Mouse (Mus musculus) kidney, embryonic 14.5 days (tissue): ENCODE results near the gene Cpt1c. TPM values are rescaled to one million over a fixed set of nuclear protein-coding genes. Genes with fewer than 3 reads are reported as not detected.
A peak's percentile ranks its signal among the peaks of the same experiment; 100 is the strongest.
"Not testable (repeated sequence)": the region's sequence is repeated elsewhere in the genome, so short reads cannot be mapped to it uniquely, and the experiment has no call there.

ENCODE experiments used
- ATAC-seq: fragments of 200-750 bp; cut with Nextera tagmentation; 2 replicates; pipeline ENCODE4 v1.8.0; 2017; ENCODE audit warnings: moderate number of reproducible peaks, mild to moderate bottlenecking, moderate TSS enrichment, moderate library complexity; ENCODE audit not compliant: low FRiP score, low TSS enrichment
- H3K27ac ChIP-seq: fragments of 300-500 bp; sonication (generic); 2 replicates; pipeline ENCODE4 v1.5.1; 2014; ENCODE audit warnings: low read depth, mild to moderate bottlenecking, low read length, moderate library complexity, mixed read lengths
- H3K27me3 ChIP-seq: fragments of 300-500 bp; sonication (generic); 2 replicates; pipeline ENCODE4 v1.6.1; 2014; ENCODE audit warnings: mild to moderate bottlenecking, low read length; ENCODE audit not compliant: control insufficient read depth, insufficient read depth
- H3K36me3 ChIP-seq: fragments of 300-500 bp; sonication (generic); 2 replicates; pipeline ENCODE4 v1.6.1; 2014; ENCODE audit warnings: low read length, mixed read lengths; ENCODE audit not compliant: control insufficient read depth, insufficient read depth
- H3K4me1 ChIP-seq: fragments of 300-500 bp; sonication (generic); 2 replicates; pipeline ENCODE4 v1.6.1; 2014; ENCODE audit warnings: low read length, mixed read lengths; ENCODE audit not compliant: control insufficient read depth, insufficient read depth
- H3K4me2 ChIP-seq: fragments of 300-500 bp; sonication (generic); replicated peaks from 2 replicates; pipeline ENCODE4 v1.6.1; 2014; ENCODE audit warnings: low read depth, mild to moderate bottlenecking, low read length
- H3K4me3 ChIP-seq: fragments of 300-500 bp; sonication (generic); 2 replicates; pipeline ENCODE4 v1.5.1; 2014; ENCODE audit warnings: mild to moderate bottlenecking, low read length
- H3K9ac ChIP-seq: fragments of 300-500 bp; sonication (generic); 2 replicates; pipeline ENCODE4 v1.6.1; 2014; ENCODE audit warnings: low read depth, mild to moderate bottlenecking, low read length, moderate library complexity
- H3K9me3 ChIP-seq: fragments of 300-500 bp; sonication (generic); 2 replicates; pipeline ENCODE4 v1.6.1; 2016; ENCODE audit warnings: low read length; ENCODE audit not compliant: control insufficient read depth
- WGBS: fragments of 180-500 bp; shearing (Covaris S2); extraction: QIAGEN DNeasy Blood & Tissue Kit; methylation state at CpG from one replicate; pipeline ENCODE4 v1.1.7; 2014; 5-methylcytosine and 5-hydroxymethylcytosine counted together
- polyA plus RNA-seq: library from polyadenylated mRNA; unstranded; fragments of >200 nt; fragmentation: Nextera tagmentation; extraction: Ambion mirVana; gene quantifications from 2 replicates; pipeline ENCODE4 v1.2.1, GENCODE M21; 2014

The Cpt1c gene
- 13.7 and 19.2 TPM in 2 replicates for polyA plus RNA-seq

- Histone ChIP-seq H3K27ac (peak within 1 kb of the TSS; percentile 59), H3K36me3 (peaks cover 40% of the 10 kb centered on the region), H3K27me3 (no peaks in the 10 kb centered on the region), H3K9ac (peak within 1 kb of the TSS; percentile 46), H3K4me2 (peak within 1 kb of the TSS; percentile 49), H3K9me3 (no peaks in the 10 kb centered on the region), H3K4me3 (peak within 1 kb of the TSS; percentile 41), H3K4me1 (peaks cover 18% of the 10 kb centered on the region)
- ATAC-seq: peak; percentile 41
- WGBS: 3% methylated on average over 22 of the region's 22 CpGs
Observed at GRCm38 (mm10) chr7:44974383-44975116, at the start of gene Cpt1c. Cpt1c (minus strand) TSS chr7:44974851.

GRCm38 (mm10) chr7:45023711-45024110 is 49.1 kb upstream of the Cpt1c start:
- not testable (repeated sequence) for H3K9ac ChIP-seq, H3K27me3 ChIP-seq, H3K4me3 ChIP-seq, H3K9me3 ChIP-seq, H3K27ac ChIP-seq, ATAC-seq, H3K4me1 ChIP-seq, H3K4me2 ChIP-seq
- H3K36me3 ChIP-seq: peaks cover 17% of the 10 kb centered on the region
- WGBS: 76% methylated on average over 5 of the region's 5 CpGs

- Histone ChIP-seq H3K27me3 (no peaks in the 10 kb centered on the region), H3K27ac (no peak overlapping the region), H3K4me1 (peaks cover 11% of the 10 kb centered on the region; the same call in 1 of the 2 replicates), H3K9ac (no peak overlapping the region), H3K9me3 (no peaks in the 10 kb centered on the region), H3K36me3 (no peaks in the 10 kb centered on the region), H3K4me3 (no peak overlapping the region), H3K4me2 (no peak overlapping the region)
- ATAC-seq: no peak
- WGBS: 78% methylated on average over 9 of the region's 9 CpGs
Observed at GRCm38 (mm10) chr7:45020225-45020624, 45.6 kb upstream of the Cpt1c start.

- peak overlapping the region; percentile 52; the same call in 1 of the 2 replicates for H3K27ac ChIP-seq
- peak overlapping the region; percentile 68 for H3K4me2 ChIP-seq
- H3K36me3 ChIP-seq: no peaks in the 10 kb centered on the region
- peak overlapping the region; percentile 23; the same call in 1 of the 2 replicates for H3K9ac ChIP-seq
- H3K4me1 ChIP-seq: peaks cover 20% of the 10 kb centered on the region; the same call in 1 of the 2 replicates
- no peaks in the 10 kb centered on the region for H3K9me3 ChIP-seq
- H3K27me3 ChIP-seq: no peaks in the 10 kb centered on the region
- ATAC-seq: no peak
- WGBS: 26% methylated on average over 8 of the region's 8 CpGs
- H3K4me3 ChIP-seq: peak overlapping the region; percentile 84
Observed at GRCm38 (mm10) chr7:45019031-45019571, 44.5 kb upstream of the Cpt1c start.

- no peaks in the 10 kb centered on the region for H3K9me3 ChIP-seq
- peaks cover 20% of the 10 kb centered on the region; the same call in 1 of the 2 replicates for H3K4me1 ChIP-seq
- H3K27me3 ChIP-seq: no peaks in the 10 kb centered on the region
- peak within 1 kb of the TSS; percentile 84 for H3K4me3 ChIP-seq
- H3K27ac ChIP-seq: peak within 1 kb of the TSS; percentile 99
- ATAC-seq: peak; percentile 91
- H3K9ac ChIP-seq: peak within 1 kb of the TSS; percentile 62
- H3K36me3 ChIP-seq: peaks cover 15% of the 10 kb centered on the region
- 0% methylated on average over 30 of the region's 36 CpGs for WGBS
- peak within 1 kb of the TSS; percentile 83 for H3K4me2 ChIP-seq
Observed at GRCm38 (mm10) chr7:45017242-45018061, 42.8 kb upstream of the Cpt1c start, which contains the start of gene Rras. Rras (plus strand) TSS chr7:45017961.

- H3K27me3 ChIP-seq: no peaks in the 10 kb centered on the region
- ATAC-seq: no peak
- 4% methylated on average over 4 of the region's 4 CpGs for WGBS
- peaks cover 22% of the 10 kb centered on the region for H3K36me3 ChIP-seq
- peak overlapping the region; percentile 83 for H3K4me2 ChIP-seq
- no peaks in the 10 kb centered on the region for H3K9me3 ChIP-seq
- peak overlapping the region; percentile 84 for H3K4me3 ChIP-seq
- peak overlapping the region; percentile 99 for H3K27ac ChIP-seq
- H3K4me1 ChIP-seq: peaks cover 20% of the 10 kb centered on the region; the same call in 1 of the 2 replicates
- peak overlapping the region; percentile 62 for H3K9ac ChIP-seq
Observed at GRCm38 (mm10) chr7:45016761-45017160, 42.1 kb upstream of the Cpt1c start.

GRCm38 (mm10) chr7:45015957-45016612 is 41.4 kb upstream of the Cpt1c start, which contains the start of gene Scaf1:
Scaf1 (minus strand) TSS chr7:45016363.
- Histone ChIP-seq H3K9ac (peak within 1 kb of the TSS; percentile 98), H3K36me3 (peaks cover 28% of the 10 kb centered on the region), H3K4me2 (peak within 1 kb of the TSS; percentile 83), H3K27me3 (no peaks in the 10 kb centered on the region), H3K4me1 (peaks cover 20% of the 10 kb centered on the region; the same call in 1 of the 2 replicates), H3K9me3 (no peaks in the 10 kb centered on the region), H3K27ac (peak within 1 kb of the TSS; percentile 99), H3K4me3 (peak within 1 kb of the TSS; percentile 84)
- peak; percentile 90 for ATAC-seq
- WGBS: under 1% methylated on average over 69 of the region's 69 CpGs

- no peak for ATAC-seq
- Histone ChIP-seq H3K36me3 (peaks cover 33% of the 10 kb centered on the region), H3K4me3 (peak overlapping the region; percentile 84), H3K9ac (peak overlapping the region; percentile 98), H3K4me1 (peaks cover 20% of the 10 kb centered on the region; the same call in 1 of the 2 replicates), H3K27me3 (no peaks in the 10 kb centered on the region), H3K27ac (peak overlapping the region; percentile 81), H3K9me3 (no peaks in the 10 kb centered on the region), H3K4me2 (peak overlapping the region; percentile 83)
- under 1% methylated on average over 20 of the region's 20 CpGs for WGBS
Observed at GRCm38 (mm10) chr7:45015344-45015956, 40.8 kb upstream of the Cpt1c start.
